Mouse (Mus musculus): Measurements from ENCODE around the gene Spats2. TPM values are rescaled to one million over a fixed set of nuclear protein-coding genes. Genes with fewer than 3 reads are reported as not detected.

Spats2 gene
- total and polyA plus RNA-seq, 2 experiments from 2014 or later = 24.4 to 29.6 TPM

GRCm38 (mm10) chr15:99122642-99123041 lies 3.1 kb upstream of the Spats2 start:
- H3K9me3 ChIP-seq (ENCODE audit: low read length) = no peaks in the 10 kb centered on the region
- no peaks in the 10 kb centered on the region for H3K36me3 ChIP-seq (ENCODE audit: insufficient read depth)
- peaks cover 7% of the 10 kb centered on the region; the same call in 1 of the 2 replicates for H3K4me1 ChIP-seq (ENCODE audit: insufficient read depth)
- TF ChIP-seq CTCF (IDR thresholded peaks at IDR 0.05; ENCODE audit: low read depth) = no peak
- no peak overlapping the region for H3K27ac ChIP-seq (ENCODE audit: low read depth, low read length)
- no peaks in the 10 kb centered on the region for H3K27me3 ChIP-seq (ENCODE audit: insufficient read depth, low read length)
- ATAC-seq (no peak), DNase-seq (no peak)
- no peak overlapping the region for H3K4me3 ChIP-seq (ENCODE audit: low read depth, low read length)
- H3K4me2 ChIP-seq (ENCODE audit: low read depth) = no peak overlapping the region
- 79% methylated on average over 2 of the region's 2 CpGs for WGBS
- H3K9ac ChIP-seq = no peak overlapping the region

GRCm38 (mm10) chr15:99126081-99126815 lies 532 bp downstream of the Spats2 start:
- WGBS = under 1% methylated on average over 88 of the region's 115 CpGs
- no peak for TF ChIP-seq CTCF (IDR thresholded peaks at IDR 0.05; ENCODE audit: low read depth)
- DNase-seq (peak; percentile 93), ATAC-seq (peak; percentile 91)
- H3K4me3 ChIP-seq (ENCODE audit: low read depth, low read length) = peak overlapping the region; percentile 88
- H3K27ac ChIP-seq (ENCODE audit: low read depth, low read length) = peak overlapping the region; percentile 92
- no peaks in the 10 kb centered on the region for H3K27me3 ChIP-seq (ENCODE audit: insufficient read depth, low read length)
- H3K9ac ChIP-seq = peak overlapping the region; percentile 87
- no peaks in the 10 kb centered on the region for H3K36me3 ChIP-seq (ENCODE audit: insufficient read depth)
- no peaks in the 10 kb centered on the region for H3K9me3 ChIP-seq (ENCODE audit: low read length)
- peak overlapping the region; percentile 90 for H3K4me2 ChIP-seq (ENCODE audit: low read depth)
- peaks cover 11% of the 10 kb centered on the region for H3K4me1 ChIP-seq (ENCODE audit: insufficient read depth)

GRCm38 (mm10) chr15:99126816-99127365 lies 1.2 kb downstream of the Spats2 start:
- H3K27me3 ChIP-seq (ENCODE audit: insufficient read depth, low read length) = no peaks in the 10 kb centered on the region
- no peak for TF ChIP-seq CTCF (IDR thresholded peaks at IDR 0.05; ENCODE audit: low read depth)
- peak overlapping the region; percentile 90 for H3K4me2 ChIP-seq (ENCODE audit: low read depth)
- WGBS = under 1% methylated on average over 33 of the region's 35 CpGs
- peaks cover 11% of the 10 kb centered on the region for H3K4me1 ChIP-seq (ENCODE audit: insufficient read depth)
- no peaks in the 10 kb centered on the region for H3K9me3 ChIP-seq (ENCODE audit: low read length)
- peak overlapping the region; percentile 92 for H3K27ac ChIP-seq (ENCODE audit: low read depth, low read length)
- H3K4me3 ChIP-seq (ENCODE audit: low read depth, low read length) = peak overlapping the region; percentile 88
- ATAC-seq (0 out of 2 replicates have a peak, but pooled peaks have one; percentile 1), DNase-seq (peak; percentile 47)
- H3K36me3 ChIP-seq (ENCODE audit: insufficient read depth) = no peaks in the 10 kb centered on the region
- peak overlapping the region; percentile 87 for H3K9ac ChIP-seq

- WGBS = 52% methylated on average over 6 of the region's 6 CpGs
- TF ChIP-seq CTCF (IDR thresholded peaks at IDR 0.05; ENCODE audit: low read depth) = no peak
- Histone ChIP-seq H3K9me3 (ENCODE audit: low read length) (no peaks in the 10 kb centered on the region), H3K4me2 (ENCODE audit: low read depth) (peak overlapping the region; percentile 90), H3K27me3 (ENCODE audit: insufficient read depth, low read length) (no peaks in the 10 kb centered on the region), H3K27ac (ENCODE audit: low read depth, low read length) (no peak overlapping the region), H3K4me1 (ENCODE audit: insufficient read depth) (peaks cover 11% of the 10 kb centered on the region), H3K4me3 (ENCODE audit: low read depth, low read length) (peak overlapping the region; percentile 88), H3K9ac (peak overlapping the region; percentile 87; the same call in 1 of the 2 replicates), H3K36me3 (ENCODE audit: insufficient read depth) (no peaks in the 10 kb centered on the region)
- ATAC-seq (no peak), DNase-seq (no peak)
Measured at GRCm38 (mm10) chr15:99127851-99128522, 2.3 kb downstream of the Spats2 start.

- Histone ChIP-seq H3K4me3 (ENCODE audit: low read depth, low read length) (no peak overlapping the region), H3K36me3 (ENCODE audit: insufficient read depth) (no peaks in the 10 kb centered on the region), H3K27ac (ENCODE audit: low read depth, low read length) (no peak overlapping the region), H3K9ac (no peak overlapping the region), H3K27me3 (ENCODE audit: insufficient read depth, low read length) (no peaks in the 10 kb centered on the region), H3K4me2 (ENCODE audit: low read depth) (no peak overlapping the region), H3K9me3 (ENCODE audit: low read length) (no peaks in the 10 kb centered on the region), H3K4me1 (ENCODE audit: insufficient read depth) (peaks cover 11% of the 10 kb centered on the region)
- WGBS = 38% methylated on average over 11 of the region's 11 CpGs
- ATAC-seq (no peak), DNase-seq (no peak)
- no peak for TF ChIP-seq CTCF (IDR thresholded peaks at IDR 0.05; ENCODE audit: low read depth)
Measured at GRCm38 (mm10) chr15:99129441-99129840, 3.7 kb downstream of the Spats2 start.

GRCm38 (mm10) chr15:99129956-99130910 lies 4.5 kb downstream of the Spats2 start:
- no peak for TF ChIP-seq CTCF (IDR thresholded peaks at IDR 0.05; ENCODE audit: low read depth)
- peak; percentile 5 for DNase-seq
- no peaks in the 10 kb centered on the region for H3K36me3 ChIP-seq (ENCODE audit: insufficient read depth)
- H3K27me3 ChIP-seq (ENCODE audit: insufficient read depth, low read length) = no peaks in the 10 kb centered on the region
- no peak overlapping the region for H3K4me2 ChIP-seq (ENCODE audit: low read depth)
- H3K27ac ChIP-seq (ENCODE audit: low read depth, low read length) = no peak overlapping the region
- no peak overlapping the region for H3K9ac ChIP-seq
- no peaks in the 10 kb centered on the region for H3K9me3 ChIP-seq (ENCODE audit: low read length)
- 62% methylated on average over 22 of the region's 22 CpGs for WGBS
- ATAC-seq = no peak
- H3K4me1 ChIP-seq (ENCODE audit: insufficient read depth) = peaks cover 11% of the 10 kb centered on the region
- H3K4me3 ChIP-seq (ENCODE audit: low read depth, low read length) = no peak overlapping the region
